Mouse (Mus musculus) kidney, postnatal 36 days (tissue): ENCODE measurements around the gene Ifnlr1.
A peak's percentile ranks its signal among the peaks of the same experiment; 100 is the strongest.

Experiments used
- DNase-seq, 2 experiments: peaks; one replicate each; pipeline ENCODE4 v3.0.0; 2021 to 2022; ENCODE audit warnings: mixed read lengths in 2 of 2

Ifnlr1 gene

DNA sequence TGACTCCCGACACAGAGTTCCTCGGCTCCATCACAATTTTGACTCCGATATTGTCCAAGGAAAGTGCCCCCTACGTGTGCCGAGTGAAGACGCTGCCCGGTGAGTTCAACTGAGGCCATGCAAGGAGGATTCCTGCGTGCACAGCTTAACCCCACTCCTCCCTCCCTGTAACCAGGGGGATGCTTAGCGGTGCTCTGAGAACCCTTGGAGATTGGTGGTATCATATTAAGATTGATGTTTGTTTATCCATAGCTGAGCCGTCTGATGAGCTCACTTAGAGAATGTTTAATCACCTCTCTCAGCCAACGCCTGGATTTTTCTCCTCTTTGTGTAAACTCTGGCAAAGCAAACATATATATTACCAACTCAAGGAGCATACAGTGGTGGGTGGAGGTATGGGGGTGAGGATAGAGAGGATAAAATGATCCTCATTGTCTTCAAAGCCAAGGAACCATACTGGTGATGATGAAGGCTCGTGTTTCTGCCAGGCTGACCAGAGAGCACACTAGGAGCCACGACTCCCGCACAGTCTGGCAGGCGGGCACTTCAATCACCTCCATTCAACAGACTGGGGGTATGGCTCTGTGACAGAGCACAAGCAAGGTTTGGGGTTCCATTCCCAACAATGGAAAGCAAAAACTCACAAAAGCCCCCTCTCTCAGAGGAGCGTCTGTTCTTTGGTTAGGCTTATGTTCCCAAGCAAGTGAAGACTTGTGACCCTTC lies 58.8 kb downstream of the Ifnlr1 start:
- no peak for DNase-seq

GRCm38 (mm10) chr4:135745613-135746012 lies 59.5 kb downstream of the Ifnlr1 start:
- peak in 1 of 2 experiments; percentile 18 for DNase-seq

GRCm38 (mm10) chr4:135750896-135751295 lies 64.8 kb downstream of the Ifnlr1 start:
- no peak for DNase-seq

GRCm38 (mm10) chr4:135752106-135752778 lies 66.2 kb downstream of the Ifnlr1 start:
- no peak for DNase-seq

- no peak for DNase-seq
Observed at GRCm38 (mm10) chr4:135752779-135753164, 66.7 kb downstream of the Ifnlr1 start.
